Mouse (Mus musculus) cerebellum, adult 9-11 months (tissue): ENCODE measurements at regions not wholly inside any gene's neighbourhood (a gene's known extent, or its start where the extent isn't known, plus 50 kb on each side); places are given as distances from the start of the nearest gene placed in this dataset.

ENCODE experiments used
- DNase-seq: peaks from one replicate; pipeline ENCODE4 v3.0.0; 2022

DNA sequence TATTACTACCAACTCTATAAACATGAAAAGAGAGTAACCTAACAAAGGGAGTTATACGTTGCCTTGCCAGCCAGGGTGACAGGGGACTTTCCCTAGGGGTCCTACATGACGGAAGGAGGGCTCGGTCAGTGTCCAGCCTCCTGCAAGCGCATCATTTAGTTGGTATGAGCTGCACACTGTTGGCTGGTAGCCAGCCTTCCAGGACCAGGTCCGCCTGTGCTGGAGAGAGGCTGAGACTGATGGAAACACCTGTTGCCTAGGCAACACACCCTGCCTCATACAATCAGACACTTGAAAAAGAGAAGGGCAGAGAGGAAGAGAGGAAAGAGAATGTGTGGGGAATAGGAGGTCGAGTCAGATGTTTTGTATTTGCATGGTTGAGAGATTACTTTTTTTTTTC, 93.3 kb upstream of the Rybp start:
- no peak for DNase-seq

DNA sequence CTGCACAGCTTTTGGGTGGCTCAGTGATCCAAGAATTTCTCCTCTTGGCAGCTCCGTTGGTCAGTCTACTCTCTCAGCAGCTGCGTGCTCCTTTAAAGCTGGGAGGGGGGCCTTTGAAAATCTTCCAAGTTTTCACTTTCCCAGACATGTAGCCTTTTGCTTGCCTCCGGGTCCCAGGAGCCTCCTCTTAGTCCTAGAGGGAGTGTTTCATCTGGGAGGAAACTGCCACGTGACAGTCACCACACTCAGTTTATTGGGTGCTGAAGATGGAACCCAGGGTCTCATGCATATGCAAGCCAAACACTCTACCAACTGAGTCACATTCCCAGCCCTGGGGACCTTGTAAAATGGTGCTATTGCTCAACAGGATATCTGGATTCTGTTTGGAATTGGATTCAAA, 92.5 kb upstream of the Rybp start:
- no peak for DNase-seq

DNA sequence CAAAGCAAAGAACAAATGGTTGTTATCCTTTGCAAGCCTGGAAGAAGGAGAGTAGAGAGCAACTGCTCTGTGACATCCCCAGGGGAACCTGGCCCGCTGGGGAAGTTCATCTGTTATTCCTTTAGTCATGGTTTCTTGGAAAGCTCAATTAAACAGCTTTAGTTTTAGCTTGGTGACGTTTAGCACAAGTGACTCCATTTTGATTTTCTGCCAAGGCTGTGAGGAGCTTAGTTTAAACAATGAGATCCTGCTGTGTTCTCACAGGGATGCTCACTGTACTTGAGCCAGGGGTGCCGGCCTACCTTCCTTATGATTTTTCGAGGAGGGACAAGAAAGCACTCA, 91.2 kb upstream of the Rybp start:
- DNase-seq = no peak

DNA sequence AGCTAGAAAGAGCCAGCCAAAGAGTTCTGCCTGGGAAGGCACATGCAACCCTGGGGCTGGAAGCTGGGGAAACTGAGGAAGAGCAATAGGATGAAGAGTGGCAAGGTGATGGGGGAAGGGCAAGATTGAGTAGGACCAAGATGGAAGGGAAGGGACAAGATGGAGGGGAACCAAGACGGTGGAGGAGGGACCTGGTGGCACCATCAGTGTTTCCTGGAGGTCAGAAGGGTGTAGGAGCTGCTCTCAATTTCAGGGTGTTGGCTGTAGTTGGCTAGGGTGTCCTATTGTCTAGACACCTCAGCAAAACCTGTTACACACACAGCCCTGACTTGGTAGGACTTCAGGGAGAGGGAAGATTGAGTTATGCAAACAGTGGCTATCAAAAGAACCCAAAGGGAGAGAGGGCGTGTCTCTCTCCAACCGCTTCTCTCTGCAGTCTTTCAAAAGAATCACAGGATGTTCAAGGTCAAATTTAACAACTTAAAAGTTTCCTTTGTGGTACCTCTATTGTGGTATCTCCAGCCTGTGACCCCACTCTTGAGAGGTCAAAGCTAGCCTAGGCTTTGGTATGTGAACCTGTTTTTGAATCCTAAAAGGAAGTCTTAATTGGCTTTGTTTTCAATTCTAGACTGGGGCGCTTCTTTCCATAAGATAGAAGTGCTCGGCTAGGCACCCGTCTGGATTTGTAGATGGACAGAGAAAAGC, 90.7 kb upstream of the Rybp start:
- no peak for DNase-seq

DNA sequence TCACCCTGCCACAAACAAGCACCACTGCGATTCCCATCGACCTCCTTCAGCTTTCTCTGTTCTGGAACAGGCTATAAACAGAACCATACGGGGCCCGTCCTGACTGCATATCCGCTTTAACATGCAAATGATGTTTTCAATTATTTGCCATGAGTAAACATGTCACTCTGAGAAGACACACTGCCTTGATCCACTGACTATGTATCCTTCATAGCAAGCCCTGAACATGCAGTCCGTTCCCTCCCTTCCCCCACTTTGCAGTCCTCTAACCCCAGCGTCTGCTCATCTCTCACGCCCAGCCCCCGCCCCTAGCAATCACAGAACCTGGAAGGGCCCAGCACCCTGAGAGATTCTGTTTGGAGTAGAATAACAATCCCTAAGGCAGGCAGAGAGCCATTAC, 89.4 kb upstream of the Rybp start:
- DNase-seq = no peak

DNA sequence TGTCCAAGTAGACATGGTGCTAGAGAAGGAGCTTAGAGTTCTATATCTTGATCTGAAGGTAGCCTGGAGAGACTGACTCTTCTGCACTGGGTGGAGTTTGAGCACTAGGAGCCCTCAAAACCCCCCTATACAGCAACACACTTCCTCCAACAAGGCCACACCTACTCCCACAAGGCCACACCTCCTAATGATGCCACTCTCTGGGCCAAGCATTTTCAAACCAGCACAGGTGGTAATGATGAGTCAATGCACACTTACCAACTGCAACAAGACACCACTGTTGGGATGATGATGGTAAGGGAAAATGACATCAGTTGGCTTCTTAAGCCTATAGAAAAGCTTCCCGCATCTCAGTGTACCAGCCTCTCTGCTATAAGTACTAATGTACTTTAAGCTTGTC, 83.5 kb upstream of the Rybp start:
- DNase-seq = no peak

- no peak for DNase-seq
These were observed 83.1 kb upstream of the Rybp start for GRCm38 (mm10) chr6:100370358-100370757.

DNA sequence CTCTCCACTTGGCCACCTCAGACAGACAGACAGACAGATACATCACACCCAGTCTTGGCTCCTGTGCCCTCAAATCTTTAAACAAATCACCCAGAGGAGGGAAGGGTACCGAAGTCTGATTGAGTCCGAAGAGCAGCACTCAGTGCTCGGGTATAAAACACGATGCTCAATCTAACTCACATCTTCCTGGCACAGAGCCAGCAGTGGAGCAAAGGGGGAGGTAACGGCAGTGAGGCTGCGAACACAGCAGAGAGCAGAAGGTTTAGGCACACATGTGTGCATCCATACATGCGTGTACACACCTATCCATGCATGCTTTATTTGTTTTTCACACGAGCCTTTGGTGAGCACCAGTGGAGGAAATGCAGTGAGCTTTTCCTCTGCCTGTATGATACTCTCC, 78.9 kb upstream of the Rybp start:
- no peak for DNase-seq

GRCm38 (mm10) chr6:100365791-100366190, 78.5 kb upstream of the Rybp start:
- DNase-seq = no peak

GRCm38 (mm10) chr6:100363683-100364082, 76.4 kb upstream of the Rybp start:
- no peak for DNase-seq

DNA sequence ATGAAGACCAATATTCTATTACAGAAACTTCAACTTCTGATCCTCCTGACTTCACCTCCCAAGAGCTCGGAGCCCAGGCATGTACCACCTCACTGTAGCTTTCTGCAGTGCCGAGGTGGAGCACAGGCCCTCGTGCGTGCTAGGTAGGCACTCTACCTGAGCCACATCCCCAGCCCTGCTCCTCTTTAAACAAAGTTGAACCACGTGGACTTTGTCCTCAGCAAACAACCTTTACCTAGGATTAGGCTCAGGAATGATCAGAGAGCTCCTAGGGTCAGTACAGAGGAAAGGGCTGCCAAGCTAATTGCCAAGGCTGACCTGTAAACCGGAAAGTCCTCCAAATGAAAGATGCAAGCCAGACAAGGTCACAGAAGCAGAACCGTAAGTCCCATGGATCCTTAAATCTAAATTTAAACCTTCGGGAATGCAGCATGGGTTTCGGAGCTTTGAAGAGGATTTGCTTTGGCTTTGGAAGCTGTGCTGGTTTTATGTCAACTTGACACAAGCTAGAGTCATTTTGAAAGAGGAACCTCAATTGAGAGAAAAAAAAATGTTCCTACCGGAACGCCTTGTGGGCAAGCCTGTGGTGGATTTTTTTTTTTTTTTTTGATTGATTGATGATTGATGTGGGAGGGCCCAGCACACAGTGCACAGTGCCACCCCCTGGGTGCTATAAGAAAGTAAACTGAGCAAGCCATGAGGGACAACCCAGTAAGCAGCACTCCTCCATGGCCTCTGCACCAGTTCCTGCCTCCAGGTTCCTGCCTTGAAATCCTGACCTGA, 69.5 kb upstream of the Rybp start:
- DNase-seq = no peak

DNA sequence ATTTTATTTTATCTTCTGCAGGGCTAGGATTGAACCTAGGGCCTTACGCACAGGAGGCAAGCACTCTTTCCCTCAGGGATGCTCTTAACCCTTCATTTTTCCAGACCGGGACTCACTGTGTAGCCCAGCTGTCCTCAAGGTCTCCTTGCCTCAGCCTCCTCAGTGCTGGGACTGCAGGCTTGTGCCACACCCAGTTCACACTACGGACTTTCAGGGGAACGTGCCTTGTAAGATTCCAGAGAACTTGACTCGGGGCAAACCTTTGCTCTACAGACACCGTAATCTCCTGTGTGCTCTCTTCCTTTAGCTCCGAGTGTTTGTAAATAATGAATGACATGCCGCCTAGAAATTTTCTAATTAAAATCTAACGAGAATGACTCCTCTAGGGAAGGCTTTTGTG, 68.6 kb upstream of the Rybp start:
- no peak for DNase-seq

DNA sequence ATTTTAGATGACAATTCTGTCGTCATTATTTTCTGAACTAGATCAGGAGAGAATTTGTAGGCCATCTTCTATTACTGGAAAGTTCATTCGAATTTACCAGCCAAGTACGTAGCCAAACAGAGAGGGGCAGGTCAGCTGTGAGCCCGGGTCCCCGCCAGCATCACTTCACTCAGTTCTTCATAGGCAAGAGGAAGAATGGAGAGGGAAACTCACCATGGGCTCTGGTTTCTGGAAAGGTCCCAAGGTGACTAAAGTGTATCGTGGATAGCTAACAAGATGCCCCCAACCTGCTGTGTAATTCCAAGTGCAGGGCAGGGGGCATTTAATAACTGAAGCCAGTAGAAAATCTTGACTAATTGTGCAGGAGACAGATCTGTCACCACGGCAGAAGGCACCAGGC, 60.2 kb upstream of the Rybp start:
- DNase-seq = no peak

GRCm38 (mm10) chr6:100345073-100345472, 57.8 kb upstream of the Rybp start:
- no peak for DNase-seq

- no peak for DNase-seq
These were observed 54.3 kb upstream of the Rybp start for GRCm38 (mm10) chr6:100341305-100342290.

DNA sequence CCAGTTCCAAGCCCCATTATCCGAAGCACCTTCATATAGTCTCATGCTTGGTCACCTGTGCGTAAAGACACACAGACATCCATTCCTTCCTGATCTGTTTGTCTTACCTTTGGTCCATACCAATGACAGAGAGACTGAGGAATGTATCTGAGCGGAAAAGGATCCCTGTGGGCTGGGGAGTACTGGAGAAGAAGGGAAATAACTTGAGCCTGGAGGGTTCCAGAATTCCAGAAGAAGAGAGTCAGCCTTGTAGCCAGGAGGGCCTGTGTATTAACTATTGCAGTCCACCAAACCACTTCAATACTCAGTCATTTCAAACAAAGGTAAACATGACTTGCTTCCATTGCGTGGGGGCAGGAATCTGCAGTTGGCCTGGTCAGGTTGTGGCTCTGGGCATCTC, 51.0 kb upstream of the Rybp start:
- no peak for DNase-seq
